Mouse (Mus musculus): ENCODE results near the gene Eipr1.

- TF ChIP-seq POLR2A (IDR thresholded peaks at IDR 0.05; ENCODE audit: extremely low read depth, insufficient read depth, low read length) = no peak
- TF ChIP-seq CTCF (IDR thresholded peaks at IDR 0.05; ENCODE audit: low read depth, low read length) = no peak
Observed at GRCm38 (mm10) chr12:28804558-28805481, 53.2 kb downstream of the Eipr1 start.

All from liver, adult 2 months (tissue).